Mouse (Mus musculus) MEL (cell line): ENCODE measurements around the gene Syk. TPM values are rescaled to one million over a fixed set of nuclear protein-coding genes. Genes with fewer than 3 reads are reported as not detected.
A peak's percentile ranks its signal among the peaks of the same experiment; 100 is the strongest.

ENCODE experiments used
- DNase-seq: peaks from one replicate; pipeline ENCODE4 v3.0.0; 2011; ENCODE audit warnings: low read depth, low spot score
- H3K27ac ChIP-seq: 2 replicates; pipeline ENCODE4 v1.5.1; 2012; ENCODE audit warnings: low read depth, mild to moderate bottlenecking, control low read depth, low read length, moderate library complexity; ENCODE audit not compliant: control insufficient read depth
- H3K27me3 ChIP-seq, 2 experiments: fragments of 150-350 bp in 1 of 2; sonication (generic) in 1 of 2; 2 replicates each; pipeline ENCODE4 v1.6.1; 2012; ENCODE audit warnings: low read length in 2 of 2, mild to moderate bottlenecking in 2 of 2, improper control_type of control experiment in 1 of 2, moderate library complexity in 1 of 2; ENCODE audit not compliant: insufficient read depth in 2 of 2, control insufficient read depth in 1 of 2
- H3K36me3 ChIP-seq, 2 experiments: 2 replicates each; pipeline ENCODE4 v1.6.1; 2012 to 2014; ENCODE audit warnings: low read length in 2 of 2, improper control_type of control experiment in 1 of 2, inconsistent platforms in 1 of 2, mild to moderate bottlenecking in 1 of 2; ENCODE audit not compliant: insufficient read depth in 2 of 2, control insufficient read depth in 1 of 2
- H3K4me1 ChIP-seq, 2 experiments: fragments of 150-350 bp in 1 of 2; sonication (generic) in 1 of 2; 2 replicates each; pipeline ENCODE4 v1.6.1; 2012; ENCODE audit warnings: low read length in 2 of 2, improper control_type of control experiment in 1 of 2, mild to moderate bottlenecking in 1 of 2; ENCODE audit not compliant: insufficient read depth in 2 of 2, control insufficient read depth in 1 of 2
- H3K4me3 ChIP-seq, 2 experiments: fragments of 150-350 bp in 1 of 2; sonication (generic) in 1 of 2; 2 replicates each; pipeline ENCODE4 v1.5.1; 2012; ENCODE audit warnings: low read depth in 2 of 2, low read length in 2 of 2, mild to moderate bottlenecking in 2 of 2, moderate library complexity in 2 of 2, control low read depth in 1 of 2, improper control_type of control experiment in 1 of 2; ENCODE audit not compliant: control insufficient read depth in 1 of 2, insufficient read depth in 1 of 2
- H3K79me2 ChIP-seq: 2 replicates; pipeline ENCODE4 v1.6.1; 2012; ENCODE audit warnings: mild to moderate bottlenecking, low read length, moderate library complexity; ENCODE audit not compliant: control insufficient read depth, poor library complexity, insufficient read depth
- H3K9ac ChIP-seq: 2 replicates; pipeline ENCODE4 v1.6.1; 2012; ENCODE audit warnings: low read depth, mild to moderate bottlenecking, control low read depth, low read length, moderate library complexity; ENCODE audit not compliant: control insufficient read depth, poor library complexity, severe bottlenecking
- H3K9me3 ChIP-seq: fragments of 150-350 bp; sonication (generic); replicated peaks from 2 replicates; pipeline ENCODE4 v1.6.1; 2012; ENCODE audit warnings: mild to moderate bottlenecking, low read length, improper control_type of control experiment, moderate library complexity; ENCODE audit not compliant: insufficient read depth
- CTCF ChIP-seq, 3 experiments: IDR thresholded peaks in 2 of 3; conservative IDR thresholded peaks in 1 of 3; 2 replicates each; pipeline ENCODE4 v1.5.1; 2011 to 2012; ENCODE audit warnings: low read length in 3 of 3, low read depth in 2 of 3, mild to moderate bottlenecking in 2 of 3, improper control_type of control experiment in 1 of 3, inconsistent platforms in 1 of 3, mixed read lengths in 1 of 3, moderate library complexity in 1 of 3; ENCODE audit not compliant: control insufficient read depth in 1 of 3, insufficient read depth in 1 of 3, poor library complexity in 1 of 3, severe bottlenecking in 1 of 3
- ETS1 ChIP-seq: IDR thresholded peaks from 2 replicates; pipeline ENCODE4 v1.6.1; 2012; ENCODE audit warnings: low read depth, mild to moderate bottlenecking, inconsistent platforms, low read length, improper control_type of control experiment, moderate library complexity
- KAT2A ChIP-seq: conservative IDR thresholded peaks from 2 replicates; pipeline ENCODE4 v1.6.1; 2012; ENCODE audit warnings: low read depth, low read length, improper control_type of control experiment, inconsistent platforms
- MAFK ChIP-seq: IDR thresholded peaks from 2 replicates; pipeline ENCODE4 v1.6.1; 2011; ENCODE audit warnings: low read depth, mild to moderate bottlenecking, low read length, improper control_type of control experiment, borderline replicate concordance
- MAZ ChIP-seq: IDR thresholded peaks from 2 replicates; pipeline ENCODE4 v1.6.1; 2012; ENCODE audit warnings: low read depth, mild to moderate bottlenecking, inconsistent platforms, low read length, improper control_type of control experiment
- MYC ChIP-seq: IDR thresholded peaks from 2 replicates; pipeline ENCODE4 v1.6.1; 2011; ENCODE audit warnings: low read depth, mild to moderate bottlenecking, low read length, improper control_type of control experiment, moderate library complexity
- POLR2A ChIP-seq, 2 experiments: IDR thresholded peaks; 2 replicates each; pipeline ENCODE4 v1.6.1; 2011 to 2012; ENCODE audit warnings: low read length in 2 of 2, mild to moderate bottlenecking in 2 of 2, control low read depth in 1 of 2, improper control_type of control experiment in 1 of 2, low read depth in 1 of 2, moderate library complexity in 1 of 2; ENCODE audit not compliant: control insufficient read depth in 1 of 2, insufficient read depth in 1 of 2, poor library complexity in 1 of 2
- POLR2AphosphoS5 ChIP-seq: IDR thresholded peaks from 2 replicates; pipeline ENCODE4 v1.6.1; 2012; ENCODE audit warnings: low read depth, borderline replicate concordance, mild to moderate bottlenecking, inconsistent platforms, low read length, moderate library complexity, mixed read lengths
- RCOR1 ChIP-seq: IDR thresholded peaks from 2 replicates; pipeline ENCODE4 v1.6.1; 2012; ENCODE audit warnings: low read depth, mild to moderate bottlenecking, inconsistent platforms, low read length, improper control_type of control experiment
- TAL1 ChIP-seq: IDR thresholded peaks from 2 replicates; pipeline ENCODE4 v1.6.1; 2012; ENCODE audit warnings: mild to moderate bottlenecking, inconsistent platforms, low read length, moderate library complexity, mixed read lengths
- TBP ChIP-seq: IDR thresholded peaks from 2 replicates; pipeline ENCODE4 v1.8.0; 2011; ENCODE audit warnings: low read depth, low read length, improper control_type of control experiment
- UBTF ChIP-seq: IDR thresholded peaks from 2 replicates; pipeline ENCODE4 v1.6.1; 2012; ENCODE audit warnings: low read depth, mild to moderate bottlenecking, inconsistent platforms, low read length, improper control_type of control experiment, moderate library complexity, borderline replicate concordance; ENCODE audit not compliant: insufficient read depth
- USF2 ChIP-seq, 2 experiments: IDR thresholded peaks; 2 replicates each; pipeline ENCODE4 v1.6.1; 2011 to 2012; ENCODE audit warnings: improper control_type of control experiment in 2 of 2, low read length in 2 of 2, borderline replicate concordance in 1 of 2, inconsistent platforms in 1 of 2, low read depth in 1 of 2, mild to moderate bottlenecking in 1 of 2; ENCODE audit not compliant: insufficient read depth in 1 of 2
- ZKSCAN1 ChIP-seq: IDR thresholded peaks from 2 replicates; pipeline ENCODE4 v1.6.1; 2012; ENCODE audit warnings: low read depth, mild to moderate bottlenecking, inconsistent platforms, low read length, improper control_type of control experiment, moderate library complexity
- ZMIZ1 ChIP-seq: IDR thresholded peaks from 2 replicates; pipeline ENCODE4 v1.6.1; 2012; ENCODE audit warnings: low read depth, mild to moderate bottlenecking, inconsistent platforms, low read length, improper control_type of control experiment, moderate library complexity
- polyA plus RNA-seq, 2 experiments: library from polyadenylated mRNA; stranded (reverse) in 1 of 2; unstranded in 1 of 2; fragments of >175 nt in 1 of 2; fragments of >200 nt in 1 of 2; gene quantifications; 2 replicates each; pipeline versions ENCODE4 v1.2.1 to v1.2.4; 2012; ENCODE audit warnings: low replicate concordance in 2 of 2, low read depth in 1 of 2; ENCODE audit not compliant: insufficient read length in 2 of 2, insufficient read depth in 1 of 2, missing spikeins in 1 of 2
- total RNA-seq: library from RNA; depleted of rRNA; stranded (reverse); fragments of 300-350 nt; gene quantifications from 2 replicates; pipeline ENCODE4 v1.2.3, GENCODE M21; 2012

Syk gene
- total and polyA plus RNA-seq, 3 experiments = 14.4 to 23.8 TPM; not detected in 1

GRCm38 (mm10) chr13:52576841-52577240 lies 6.1 kb upstream of the Syk start (continued):
- TF ChIP-seq MAFK (no peak), ZMIZ1 (no peak)

DNA sequence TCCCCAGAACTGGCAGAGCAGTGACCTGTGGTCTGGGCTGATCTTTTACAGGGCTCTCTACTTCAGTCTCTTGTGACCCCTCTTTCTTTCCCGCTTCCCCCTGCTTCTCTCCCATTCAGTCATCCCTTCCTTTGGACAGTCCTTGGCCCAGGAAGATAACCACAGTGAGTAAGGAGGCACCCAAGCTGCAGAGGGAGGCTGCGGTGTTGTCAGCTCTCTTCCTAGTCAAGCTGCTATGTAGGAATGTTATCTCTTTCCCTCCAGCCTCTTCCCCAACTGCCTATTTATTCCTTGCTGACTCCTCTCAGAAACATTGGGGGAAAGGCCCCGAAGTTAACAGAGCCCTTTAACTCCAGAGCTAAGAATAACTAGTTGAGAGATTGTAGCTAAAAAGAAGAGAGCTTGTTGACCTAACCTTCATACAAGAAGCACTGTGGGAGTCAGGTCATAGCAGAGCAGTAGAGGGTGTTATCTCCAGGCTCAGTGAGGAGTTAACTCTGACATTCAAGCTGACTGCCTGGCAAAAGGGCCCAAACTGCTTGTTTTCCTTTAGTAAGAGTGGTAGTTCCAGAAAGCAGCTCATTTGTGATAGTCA lies 5.5 kb upstream of the Syk start:
- no peaks in the 10 kb centered on the region for H3K9me3 ChIP-seq
- DNase-seq = peak; percentile 30
- no peaks in the 10 kb centered on the region; a peak in 1 of 4 replicates for H3K36me3 ChIP-seq
- H3K4me3 ChIP-seq = no peak overlapping the region
- no peaks in the 10 kb centered on the region for H3K27me3 ChIP-seq
- no peaks in the 10 kb centered on the region for H3K79me2 ChIP-seq
- TF ChIP-seq TBP (no peak), MYC (no peak), TAL1 (peak; percentile 30; the same call in 1 of the 2 replicates), ETS1 (no peak), RCOR1 (no peak), UBTF (no peak), POLR2AphosphoS5 (no peak), CTCF (IDR thresholded peaks at IDR 0.05 in 2 of 3, conservative IDR thresholded peaks at IDR 0.05 in 1 of 3; ENCODE audit: control insufficient read depth in 1 of 3, insufficient read depth in 1 of 3, low read depth in 2 of 3, low read length in 3 of 3, poor library complexity in 1 of 3, severe bottlenecking in 1 of 3) (no peak)
- peaks cover 3 to 6% of the 10 kb centered on the region in 2 experiments; a peak in 3 of 4 replicates for H3K4me1 ChIP-seq
- H3K9ac ChIP-seq = no peak overlapping the region
- H3K27ac ChIP-seq = no peak overlapping the region

- H3K27ac ChIP-seq = no peak overlapping the region
- H3K36me3 ChIP-seq = no peaks in the 10 kb centered on the region; a peak in 1 of 4 replicates
- no peaks in the 10 kb centered on the region for H3K27me3 ChIP-seq
- DNase-seq = no peak
- no peaks in the 10 kb centered on the region for H3K79me2 ChIP-seq
- no peak overlapping the region for H3K4me3 ChIP-seq
- H3K4me1 ChIP-seq = peaks cover 3 to 5% of the 10 kb centered on the region in 2 experiments; a peak in 3 of 4 replicates
- no peak for TF ChIP-seq ZKSCAN1
- no peak for TF ChIP-seq USF2 (IDR thresholded peaks at IDR 0.05; ENCODE audit: borderline replicate concordance in 1 of 2, insufficient read depth in 1 of 2, low read depth in 1 of 2, low read length in 2 of 2)
- TF ChIP-seq MAZ = no peak
- no peak for TF ChIP-seq POLR2A (IDR thresholded peaks at IDR 0.05; ENCODE audit: control insufficient read depth in 1 of 2, insufficient read depth in 1 of 2, low read depth in 1 of 2, low read length in 2 of 2, poor library complexity in 1 of 2)
- TF ChIP-seq KAT2A = no peak
- H3K9ac ChIP-seq = no peak overlapping the region
- H3K9me3 ChIP-seq = no peaks in the 10 kb centered on the region
These were observed 5.0 kb upstream of the Syk start for GRCm38 (mm10) chr13:52577939-52578338.
